Mouse (Mus musculus): ENCODE data around the gene Ackr2.
A peak's percentile ranks its signal among the peaks of the same experiment; 100 is the strongest.

The Ackr2 gene

DNA sequence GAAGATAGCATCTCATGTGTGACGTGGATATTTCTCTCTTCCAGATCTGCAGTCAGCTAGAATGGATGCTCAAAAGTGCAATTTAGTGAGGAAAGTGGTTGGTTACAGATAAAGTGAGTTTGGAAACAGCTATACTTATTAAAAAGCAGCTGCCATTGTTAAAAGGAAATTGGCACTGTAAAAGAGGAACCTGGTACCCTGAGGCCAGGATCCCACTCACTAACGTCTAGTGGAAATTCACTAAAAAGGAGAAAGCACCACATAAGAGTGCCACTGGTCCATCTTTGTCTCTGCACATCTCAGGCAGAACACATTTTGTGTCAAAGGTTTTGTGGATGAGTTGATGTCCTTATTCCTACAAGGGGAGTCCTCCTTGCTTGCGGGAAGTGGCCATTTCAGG, 45.5 kb downstream of the Ackr2 start:
- Histone ChIP-seq H3K4me1 (replicated peaks; ENCODE audit: low read depth, low read length) (no peaks in the 10 kb centered on the region), H3K36me3 (ENCODE audit: insufficient read depth, low read length) (no peaks in the 10 kb centered on the region), H3K27me3 (ENCODE audit: insufficient read depth, low read length) (peaks cover 10% of the 10 kb centered on the region; the same call in 1 of the 2 replicates), H3K9me3 (ENCODE audit: low read length) (no peaks in the 10 kb centered on the region), H3K4me3 (replicated peaks; ENCODE audit: low read length) (no peak overlapping the region)
- no peak for TF ChIP-seq NANOG (IDR thresholded peaks at IDR 0.05; ENCODE audit: borderline replicate concordance, low read length)
- TF ChIP-seq POU5F1 (IDR thresholded peaks at IDR 0.05; ENCODE audit: borderline replicate concordance, low read length) = no peak
- no peak for TF ChIP-seq CTCF (conservative IDR thresholded peaks at IDR 0.05; ENCODE audit: low read length)

- Histone ChIP-seq H3K4me3 (replicated peaks; ENCODE audit: low read length) (no peak overlapping the region), H3K4me1 (replicated peaks; ENCODE audit: low read depth, low read length) (peaks cover 15% of the 10 kb centered on the region), H3K9me3 (ENCODE audit: low read length) (no peaks in the 10 kb centered on the region), H3K27me3 (ENCODE audit: insufficient read depth, low read length) (peaks cover 26% of the 10 kb centered on the region), H3K36me3 (ENCODE audit: insufficient read depth, low read length) (no peaks in the 10 kb centered on the region)
- TF ChIP-seq CTCF (conservative IDR thresholded peaks at IDR 0.05; ENCODE audit: low read length) (peak; percentile 18; the same call in 1 of the 2 replicates), POU5F1 (IDR thresholded peaks at IDR 0.05; ENCODE audit: borderline replicate concordance, low read length) (no peak)
These were observed 49.6 kb downstream of the Ackr2 start for GRCm38 (mm10) chr9:121947784-121948183.

- H3K4me1 ChIP-seq (replicated peaks; ENCODE audit: low read depth, low read length) = peaks cover 15% of the 10 kb centered on the region
- no peaks in the 10 kb centered on the region for H3K9me3 ChIP-seq (ENCODE audit: low read length)
- H3K4me3 ChIP-seq (replicated peaks; ENCODE audit: low read length) = no peak overlapping the region
- TF ChIP-seq CTCF (conservative IDR thresholded peaks at IDR 0.05; ENCODE audit: low read length) = no peak
- TF ChIP-seq NANOG (IDR thresholded peaks at IDR 0.05; ENCODE audit: borderline replicate concordance, low read length) = no peak
- TF ChIP-seq POU5F1 (IDR thresholded peaks at IDR 0.05; ENCODE audit: borderline replicate concordance, low read length) = no peak
- no peaks in the 10 kb centered on the region for H3K36me3 ChIP-seq (ENCODE audit: insufficient read depth, low read length)
- peaks cover 28% of the 10 kb centered on the region for H3K27me3 ChIP-seq (ENCODE audit: insufficient read depth, low read length)
These were observed 50.3 kb downstream of the Ackr2 start for GRCm38 (mm10) chr9:121948431-121948830.

DNA sequence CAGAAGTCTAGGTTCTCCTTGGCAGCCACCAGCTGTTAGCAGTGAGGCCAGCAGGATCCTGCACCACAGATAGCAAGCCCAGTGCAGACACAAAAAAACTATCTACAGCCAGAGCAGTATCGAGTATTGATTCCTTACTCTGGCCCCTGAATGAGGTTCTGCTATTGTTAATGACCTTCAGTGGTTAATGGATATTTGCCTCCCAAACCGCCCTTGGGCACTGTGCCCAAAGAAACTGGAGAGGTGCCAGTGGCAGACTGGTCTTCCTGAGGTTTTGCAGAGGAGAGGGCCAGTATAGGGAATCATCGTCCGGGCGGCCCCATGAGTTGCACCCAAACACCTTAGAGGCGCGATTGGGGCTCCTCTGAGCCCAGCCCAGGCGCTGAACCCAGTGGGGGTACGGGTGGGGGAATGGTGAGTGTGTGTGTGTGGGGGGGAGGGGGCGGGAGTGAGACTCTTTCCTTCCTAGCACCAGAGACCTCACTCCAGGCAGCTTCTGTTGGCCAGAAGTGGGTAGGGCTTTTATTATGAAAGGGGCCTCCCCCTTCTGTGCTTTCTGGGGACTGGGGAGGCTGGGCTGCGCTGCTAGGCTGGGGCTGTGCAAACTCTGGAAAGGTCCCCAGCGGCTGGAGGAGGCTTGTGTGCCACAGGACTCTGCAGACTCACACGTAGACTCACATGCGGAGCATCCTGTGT, 52.4 kb downstream of the Ackr2 start, which contains the start of gene Fam198a:
Gene Fam198a, plus strand, starts transcription at position 571 of the 696 bp plus-strand sequence.
- TF ChIP-seq CTCF (conservative IDR thresholded peaks at IDR 0.05; ENCODE audit: low read length) (no peak), POU5F1 (IDR thresholded peaks at IDR 0.05; ENCODE audit: borderline replicate concordance, low read length) (no peak)
- peaks cover 24% of the 10 kb centered on the region for H3K27me3 ChIP-seq (ENCODE audit: insufficient read depth, low read length)

GRCm38 (mm10) chr9:121951114-121951423, 52.9 kb downstream of the Ackr2 start:
- Histone ChIP-seq H3K4me1 (replicated peaks; ENCODE audit: low read depth, low read length) (peaks cover 15% of the 10 kb centered on the region), H3K4me3 (replicated peaks; ENCODE audit: low read length) (peak overlapping the region; percentile 67), H3K36me3 (ENCODE audit: insufficient read depth, low read length) (no peaks in the 10 kb centered on the region), H3K9me3 (ENCODE audit: low read length) (no peaks in the 10 kb centered on the region), H3K27me3 (ENCODE audit: insufficient read depth, low read length) (peaks cover 24% of the 10 kb centered on the region)
- TF ChIP-seq CTCF (conservative IDR thresholded peaks at IDR 0.05; ENCODE audit: low read length) (no peak), NANOG (IDR thresholded peaks at IDR 0.05; ENCODE audit: borderline replicate concordance, low read length) (no peak), POU5F1 (IDR thresholded peaks at IDR 0.05; ENCODE audit: borderline replicate concordance, low read length) (no peak)

More for the DNA sequence above, 52.4 kb downstream of the Ackr2 start, which contains the start of gene Fam198a:
- Histone ChIP-seq H3K4me1 (replicated peaks; ENCODE audit: low read depth, low read length) (peaks cover 15% of the 10 kb centered on the region), H3K4me3 (replicated peaks; ENCODE audit: low read length) (peak within 1 kb of the TSS; percentile 67), H3K36me3 (ENCODE audit: insufficient read depth, low read length) (no peaks in the 10 kb centered on the region), H3K9me3 (ENCODE audit: low read length) (no peaks in the 10 kb centered on the region)

DNA sequence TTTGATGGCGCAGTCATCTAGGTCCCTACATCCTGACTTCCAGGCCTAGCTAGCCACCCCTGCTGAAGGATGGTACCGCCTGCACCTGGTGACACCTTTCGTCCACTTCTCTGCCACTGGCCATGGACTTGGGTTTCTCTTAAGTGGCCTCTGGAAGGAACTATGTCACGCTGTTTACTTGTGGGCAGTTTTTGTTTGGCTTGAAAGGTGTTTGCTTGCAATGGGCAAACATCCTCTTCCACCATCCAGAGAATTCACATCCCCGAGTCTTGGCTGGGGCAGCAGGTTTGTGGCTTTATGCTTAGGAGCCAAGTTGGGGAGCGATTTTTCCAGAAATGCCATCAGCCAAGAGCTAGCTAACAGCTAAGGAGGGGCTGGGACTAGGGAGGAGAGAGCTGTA, 54.4 kb downstream of the Ackr2 start:
- Histone ChIP-seq H3K4me1 (replicated peaks; ENCODE audit: low read depth, low read length) (peaks cover 15% of the 10 kb centered on the region), H3K9me3 (ENCODE audit: low read length) (no peaks in the 10 kb centered on the region), H3K27me3 (ENCODE audit: insufficient read depth, low read length) (peaks cover 18% of the 10 kb centered on the region), H3K4me3 (replicated peaks; ENCODE audit: low read length) (no peak overlapping the region), H3K36me3 (ENCODE audit: insufficient read depth, low read length) (no peaks in the 10 kb centered on the region)
- TF ChIP-seq CTCF (conservative IDR thresholded peaks at IDR 0.05; ENCODE audit: low read length) (no peak), POU5F1 (IDR thresholded peaks at IDR 0.05; ENCODE audit: borderline replicate concordance, low read length) (no peak), NANOG (IDR thresholded peaks at IDR 0.05; ENCODE audit: borderline replicate concordance, low read length) (no peak)

- Histone ChIP-seq H3K4me3 (replicated peaks; ENCODE audit: low read length) (no peak overlapping the region), H3K4me1 (replicated peaks; ENCODE audit: low read depth, low read length) (no peaks in the 10 kb centered on the region), H3K9me3 (ENCODE audit: low read length) (no peaks in the 10 kb centered on the region), H3K27me3 (ENCODE audit: insufficient read depth, low read length) (peaks cover 5% of the 10 kb centered on the region; the same call in 1 of the 2 replicates), H3K36me3 (ENCODE audit: insufficient read depth, low read length) (no peaks in the 10 kb centered on the region)
- TF ChIP-seq CTCF (conservative IDR thresholded peaks at IDR 0.05; ENCODE audit: low read length) (no peak), POU5F1 (IDR thresholded peaks at IDR 0.05; ENCODE audit: borderline replicate concordance, low read length) (no peak), NANOG (IDR thresholded peaks at IDR 0.05; ENCODE audit: borderline replicate concordance, low read length) (no peak)
These were observed 61.9 kb downstream of the Ackr2 start for GRCm38 (mm10) chr9:121959966-121960635.
